Mouse (Mus musculus): ENCODE data around the gene Agmo. TPM values are rescaled to one million over a fixed set of nuclear protein-coding genes. Genes with fewer than 3 reads are reported as not detected.

Agmo gene
- polyA plus RNA-seq, 1 experiment: 7.2 TPM

DNA sequence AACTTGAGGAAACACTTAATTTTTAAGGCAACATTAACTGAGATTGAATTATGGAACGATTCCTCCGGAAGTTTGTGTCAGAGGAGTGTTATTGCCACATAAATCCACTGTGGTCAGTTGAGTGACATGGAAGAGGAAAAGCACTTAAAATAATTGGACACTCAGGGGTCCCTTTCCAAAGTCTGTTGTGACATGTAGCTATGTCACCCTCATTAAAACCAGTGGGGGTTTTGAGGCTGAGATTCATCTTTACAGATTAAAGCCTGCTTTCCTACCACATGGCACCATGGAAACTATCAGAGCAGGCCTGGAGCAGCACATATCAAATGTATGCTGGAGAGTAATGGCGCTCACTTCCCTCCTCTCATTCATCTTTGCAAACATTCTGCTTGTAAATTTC lies 31.2 kb downstream of the Agmo start:
- TF ChIP-seq POLR2A (IDR thresholded peaks at IDR 0.05; ENCODE audit: borderline replicate concordance, low read depth, low read length): no peak
- TF ChIP-seq CTCF (IDR thresholded peaks at IDR 0.05; ENCODE audit: low read depth, low read length): no peak
- Histone ChIP-seq H3K4me1 (ENCODE audit: control insufficient read depth, insufficient read depth, low read length) (no peaks in the 10 kb centered on the region), H3K4me3 (ENCODE audit: insufficient read depth, low read length) (no peak overlapping the region), H3K27ac (ENCODE audit: insufficient read depth, low read depth, low read length) (no peak overlapping the region)

GRCm38 (mm10) chr12:37273964-37274657 lies 32.7 kb downstream of the Agmo start:
- TF ChIP-seq CTCF (IDR thresholded peaks at IDR 0.05; ENCODE audit: low read depth, low read length): no peak
- no peak for TF ChIP-seq POLR2A (IDR thresholded peaks at IDR 0.05; ENCODE audit: borderline replicate concordance, low read depth, low read length)
- H3K4me3 ChIP-seq (ENCODE audit: insufficient read depth, low read length): no peak overlapping the region
- no peak overlapping the region for H3K27ac ChIP-seq (ENCODE audit: insufficient read depth, low read depth, low read length)

GRCm38 (mm10) chr12:37274658-37275019 lies 33.2 kb downstream of the Agmo start:
- H3K27ac ChIP-seq (ENCODE audit: insufficient read depth, low read depth, low read length): no peak overlapping the region
- H3K4me1 ChIP-seq (ENCODE audit: control insufficient read depth, insufficient read depth, low read length): no peaks in the 10 kb centered on the region
- no peak overlapping the region for H3K4me3 ChIP-seq (ENCODE audit: insufficient read depth, low read length)
- TF ChIP-seq CTCF (IDR thresholded peaks at IDR 0.05; ENCODE audit: low read depth, low read length) (no peak), POLR2A (IDR thresholded peaks at IDR 0.05; ENCODE audit: borderline replicate concordance, low read depth, low read length) (no peak)

More at GRCm38 (mm10) chr12:37273964-37274657, 32.7 kb downstream of the Agmo start:
- H3K4me1 ChIP-seq (ENCODE audit: control insufficient read depth, insufficient read depth, low read length): no peaks in the 10 kb centered on the region

- no peak overlapping the region for H3K4me3 ChIP-seq (ENCODE audit: insufficient read depth, low read length)
- H3K4me1 ChIP-seq (ENCODE audit: control insufficient read depth, insufficient read depth, low read length): no peaks in the 10 kb centered on the region
- TF ChIP-seq CTCF (IDR thresholded peaks at IDR 0.05; ENCODE audit: low read depth, low read length): no peak
- TF ChIP-seq POLR2A (IDR thresholded peaks at IDR 0.05; ENCODE audit: borderline replicate concordance, low read depth, low read length): no peak
- no peak overlapping the region for H3K27ac ChIP-seq (ENCODE audit: insufficient read depth, low read depth, low read length)
Observed at GRCm38 (mm10) chr12:37306956-37307466, 65.6 kb downstream of the Agmo start.

GRCm38 (mm10) chr12:37310786-37311185 lies 69.3 kb downstream of the Agmo start:
- Histone ChIP-seq H3K4me3 (ENCODE audit: insufficient read depth, low read length) (no peak overlapping the region), H3K27ac (ENCODE audit: insufficient read depth, low read depth, low read length) (no peak overlapping the region), H3K4me1 (ENCODE audit: control insufficient read depth, insufficient read depth, low read length) (no peaks in the 10 kb centered on the region)
- TF ChIP-seq CTCF (IDR thresholded peaks at IDR 0.05; ENCODE audit: low read depth, low read length) (no peak), POLR2A (IDR thresholded peaks at IDR 0.05; ENCODE audit: borderline replicate concordance, low read depth, low read length) (no peak)

DNA sequence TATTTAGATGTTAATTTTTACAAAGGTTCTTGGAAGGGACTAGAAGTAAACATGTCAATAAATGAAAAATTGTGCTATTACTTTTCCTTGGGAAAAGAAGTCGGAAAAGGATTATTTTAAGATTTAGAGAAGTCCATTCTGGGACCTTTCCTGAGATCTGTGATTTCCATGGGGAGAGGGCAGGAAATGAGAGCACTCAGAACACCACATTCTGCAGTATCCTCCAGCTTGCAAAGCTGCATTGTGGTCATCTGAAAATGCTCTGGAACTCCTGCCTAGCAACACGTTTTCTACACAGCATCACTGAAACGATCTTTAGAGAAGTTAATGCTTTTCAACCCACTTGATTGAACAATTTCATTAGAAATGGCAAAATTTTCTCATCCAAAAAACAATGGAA lies 81.4 kb downstream of the Agmo start:
- no peak for TF ChIP-seq CTCF (IDR thresholded peaks at IDR 0.05; ENCODE audit: low read depth, low read length)
- TF ChIP-seq POLR2A (IDR thresholded peaks at IDR 0.05; ENCODE audit: borderline replicate concordance, low read depth, low read length): no peak
- no peak overlapping the region for H3K4me3 ChIP-seq (ENCODE audit: insufficient read depth, low read length)

GRCm38 (mm10) chr12:37334987-37335386 lies 93.5 kb downstream of the Agmo start:
- TF ChIP-seq POLR2A (IDR thresholded peaks at IDR 0.05; ENCODE audit: borderline replicate concordance, low read depth, low read length) (no peak), CTCF (IDR thresholded peaks at IDR 0.05; ENCODE audit: low read depth, low read length) (no peak)
- H3K27ac ChIP-seq (ENCODE audit: insufficient read depth, low read depth, low read length): no peak overlapping the region
- H3K4me3 ChIP-seq (ENCODE audit: insufficient read depth, low read length): no peak overlapping the region
- H3K4me1 ChIP-seq (ENCODE audit: control insufficient read depth, insufficient read depth, low read length): no peaks in the 10 kb centered on the region

More for the DNA sequence above, 81.4 kb downstream of the Agmo start:
- Histone ChIP-seq H3K27ac (ENCODE audit: insufficient read depth, low read depth, low read length) (no peak overlapping the region), H3K4me1 (ENCODE audit: control insufficient read depth, insufficient read depth, low read length) (no peaks in the 10 kb centered on the region)

DNA sequence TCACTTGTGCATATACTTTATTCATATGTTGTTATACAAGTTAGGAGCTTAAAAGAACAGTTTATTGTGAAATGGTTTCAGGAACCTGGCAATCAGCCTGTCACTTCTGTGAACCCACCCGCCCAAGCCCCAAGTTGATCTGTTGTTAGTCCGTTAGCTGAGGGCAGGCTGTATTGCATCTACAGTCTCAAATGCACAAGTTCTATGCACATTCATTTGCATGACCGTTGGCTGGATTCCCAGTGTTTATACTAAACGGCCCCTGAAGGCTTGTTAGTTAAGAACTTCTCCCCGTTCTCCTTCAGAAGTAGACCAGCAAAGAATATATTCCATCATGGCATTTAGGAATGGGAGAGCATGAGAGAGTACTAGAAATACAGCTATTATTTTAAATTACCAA lies 102.8 kb downstream of the Agmo start:
- Histone ChIP-seq H3K4me1 (ENCODE audit: control insufficient read depth, insufficient read depth, low read length) (no peaks in the 10 kb centered on the region), H3K27ac (ENCODE audit: insufficient read depth, low read depth, low read length) (no peak overlapping the region), H3K4me3 (ENCODE audit: insufficient read depth, low read length) (no peak overlapping the region)
- no peak for TF ChIP-seq CTCF (IDR thresholded peaks at IDR 0.05; ENCODE audit: low read depth, low read length)
- no peak for TF ChIP-seq POLR2A (IDR thresholded peaks at IDR 0.05; ENCODE audit: borderline replicate concordance, low read depth, low read length)

- Histone ChIP-seq H3K4me1 (ENCODE audit: control insufficient read depth, insufficient read depth, low read length) (no peaks in the 10 kb centered on the region), H3K4me3 (ENCODE audit: insufficient read depth, low read length) (no peak overlapping the region), H3K27ac (ENCODE audit: insufficient read depth, low read depth, low read length) (no peak overlapping the region)
- no peak for TF ChIP-seq CTCF (IDR thresholded peaks at IDR 0.05; ENCODE audit: low read depth, low read length)
- no peak for TF ChIP-seq POLR2A (IDR thresholded peaks at IDR 0.05; ENCODE audit: borderline replicate concordance, low read depth, low read length)
Observed at GRCm38 (mm10) chr12:37345696-37346095, 104.3 kb downstream of the Agmo start.

DNA sequence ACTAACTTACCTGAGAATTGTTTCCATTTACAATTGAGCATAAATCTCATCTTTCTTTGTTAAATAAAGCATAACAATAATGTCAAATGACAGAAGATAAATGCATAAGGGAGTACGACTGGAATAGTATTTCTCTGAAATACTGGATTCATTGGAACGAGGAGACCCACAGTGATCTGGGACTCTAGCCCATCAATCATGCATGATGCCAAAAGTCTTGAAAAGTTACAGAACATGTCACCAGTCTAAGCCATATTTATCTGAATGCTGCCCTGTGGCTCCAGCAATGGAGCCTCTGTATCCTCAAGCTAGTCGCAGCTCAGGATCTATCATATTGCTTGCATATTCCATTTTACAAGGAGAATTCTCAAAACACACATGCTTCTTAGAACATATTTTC lies 150.9 kb downstream of the Agmo start:
- Histone ChIP-seq H3K27ac (ENCODE audit: insufficient read depth, low read depth, low read length) (no peak overlapping the region), H3K4me3 (ENCODE audit: insufficient read depth, low read length) (no peak overlapping the region), H3K4me1 (ENCODE audit: control insufficient read depth, insufficient read depth, low read length) (no peaks in the 10 kb centered on the region)
- TF ChIP-seq POLR2A (IDR thresholded peaks at IDR 0.05; ENCODE audit: borderline replicate concordance, low read depth, low read length) (no peak), CTCF (IDR thresholded peaks at IDR 0.05; ENCODE audit: low read depth, low read length) (no peak)

Data from bone marrow macrophage, adult 2 months (primary cell).